Comparison of ENCODE assay signal across 26 mouse cellular contexts in genomic region chr5:124921410-124921809, GRCm38 (mm10). TPM values are rescaled to one million over a fixed set of nuclear protein-coding genes. Genes with fewer than 3 reads are reported as not detected.
DNase-seq lines count a peak whose midpoint lies in the region; ATAC-seq lines count a peak whose summit lies in the region.
"Had no signal": no experiment of that assay in that cellular context is flagged by ENCODE, and none has a peak within 500 bp of the region (broad histone marks: within the 10 kb centered on the region; RNA-seq: fewer than 3 reads in every experiment).

No protein-coding gene starts in this region.

- 0 out of 2 replicates have a peak, but pooled peaks cover 5% of the 10 kb centered on the region for H3K9me3 ChIP-seq in midbrain, embryonic 12.5 days
- H3K9me3 ChIP-seq in midbrain, embryonic 11.5 days (ENCODE audit: control insufficient read depth, low read length): no peaks in the 10 kb centered on the region
- H3K9me3 ChIP-seq: forebrain, embryonic 12.5 days had no signal

- H3K27ac ChIP-seq in midbrain, embryonic 12.5 days (replicated peaks): peak overlapping the region; percentile 93; the same call in 1 of the 2 replicates
- H3K27ac ChIP-seq in midbrain, embryonic 11.5 days (ENCODE audit: low read depth, low read length): no peak overlapping the region
- H3K27ac ChIP-seq: embryonic facial prominence, embryonic 13.5 days; embryonic facial prominence, embryonic 15.5 days had no signal

- H3K27me3 ChIP-seq in midbrain, embryonic 12.5 days: no peaks in the 10 kb centered on the region
- no peaks in the 10 kb centered on the region for H3K27me3 ChIP-seq in midbrain, embryonic 11.5 days (ENCODE audit: control insufficient read depth, insufficient read depth, low read length)
- H3K27me3 ChIP-seq: CH12.LX; embryonic facial prominence, embryonic 13.5 days; embryonic facial prominence, embryonic 15.5 days; forebrain, embryonic 12.5 days had no signal

- H3K4me1 ChIP-seq in midbrain, embryonic 12.5 days: peaks cover 24% of the 10 kb centered on the region
- H3K4me1 ChIP-seq in midbrain, embryonic 11.5 days (ENCODE audit: control insufficient read depth, insufficient read depth, low read length): peaks cover 12% of the 10 kb centered on the region

- ATAC-seq in midbrain, embryonic 12.5 days (ENCODE audit: low FRiP score, low read depth): no peak
- ATAC-seq in midbrain, embryonic 11.5 days (ENCODE audit: low FRiP score): no peak
- ATAC-seq: CD4-positive, CD25-positive, alpha-beta regulatory T cell, adult 4 months; forebrain, embryonic 16.5 days had no signal

- no peak overlapping the region for H3K4me3 ChIP-seq in midbrain, embryonic 12.5 days
- no peak overlapping the region for H3K4me3 ChIP-seq in midbrain, embryonic 11.5 days (ENCODE audit: low read depth, low read length)
- H3K4me3 ChIP-seq: embryonic facial prominence, embryonic 13.5 days; embryonic facial prominence, embryonic 15.5 days; erythroblast, embryonic 14.5 days; forebrain, embryonic 10.5 days; forebrain, embryonic 12.5 days had no signal

- H3K36me3 ChIP-seq in midbrain, embryonic 12.5 days: no peaks in the 10 kb centered on the region
- no peaks in the 10 kb centered on the region for H3K36me3 ChIP-seq in midbrain, embryonic 11.5 days (ENCODE audit: control insufficient read depth, insufficient read depth, low read length)
- H3K36me3 ChIP-seq: embryonic facial prominence, embryonic 13.5 days; embryonic facial prominence, embryonic 15.5 days; forebrain, embryonic 10.5 days; forebrain, embryonic 12.5 days; G1E had no signal

- DNase-seq in cerebellum, postnatal 10 days: peak; percentile 50 to 67
- no peak for DNase-seq in cerebellum, adult 8-10 months
- DNase-seq in midbrain, embryonic 11.5 days (ENCODE audit: low spot score, missing footprints): no peak
- peak; percentile 24 for DNase-seq in NIH3T3 (ENCODE audit: low read depth)
- DNase-seq in thymus, postnatal 10 days (ENCODE audit: low spot score in 2 of 2): no peak
- DNase-seq in heart, adult 8-10 months (ENCODE audit: low spot score): no peak
- DNase-seq: adrenal gland, adult 8-10 months; adrenal gland, postnatal 14 days; adrenal gland, postnatal 36 days; B cell, adult 2 months; cerebellum, adult 11 months; cerebellum, adult 18-20 months; cerebellum, adult 9-10 months; cerebellum, postnatal 36 days; embryo, embryonic 11 days had no signal

- no peak overlapping the region for H3K9ac ChIP-seq in midbrain, embryonic 12.5 days (replicated peaks)
- H3K9ac ChIP-seq in midbrain, embryonic 11.5 days (ENCODE audit: low read length): no peak overlapping the region
- H3K9ac ChIP-seq: embryonic facial prominence, embryonic 13.5 days; embryonic facial prominence, embryonic 15.5 days; forebrain, embryonic 12.5 days had no signal

- H3K4me2 ChIP-seq in midbrain, embryonic 12.5 days (replicated peaks): no peak overlapping the region
- no peak overlapping the region for H3K4me2 ChIP-seq in midbrain, embryonic 11.5 days
- H3K4me2 ChIP-seq: embryonic facial prominence, embryonic 13.5 days; embryonic facial prominence, embryonic 15.5 days; forebrain, embryonic 12.5 days had no signal

RNA-seq across cellular contexts. Expression of gene Zfp664, which starts 58.9 kb away (rescaled TPM):
- polyA plus RNA-seq in midbrain, embryonic 12.5 days (2016; fragmentation: Nextera tagmentation; extraction: Ambion mirVana): 171 and 173 TPM in 2 replicates
- polyA plus RNA-seq in midbrain, embryonic 11.5 days (2014; fragmentation: Nextera tagmentation; extraction: Ambion mirVana): 133 and 160 TPM in 2 replicates
- total RNA-seq in heart, adult 8-10 months (2022): 10 to 100 TPM; 31.1 to 38.4 (median 35.6) TPM

RNA-seq across cellular contexts. Expression of gene Ccdc92, which starts 59.2 kb away (rescaled TPM):
- polyA plus RNA-seq in midbrain, embryonic 12.5 days (2016; fragmentation: Nextera tagmentation; extraction: Ambion mirVana): 20.8 and 21.3 TPM in 2 replicates
- 11.9 and 13.9 TPM in 2 replicates for polyA plus RNA-seq in midbrain, embryonic 11.5 days (2014; fragmentation: Nextera tagmentation; extraction: Ambion mirVana)
- 1 to 10 TPM; 1.4 to 2.0 (median 1.6) TPM for total RNA-seq in heart, adult 8-10 months (2022)
- total RNA-seq: common myeloid progenitor, adult 5-6 weeks had no signal

Comparison
In these comparisons a context has a peak if more than half of its experiments do, and no peak if none do; other contexts are left out.
1. DNase-seq: peak in cerebellum, postnatal 10 days (2 of 2) and NIH3T3 (single experiment); none in cerebellum, adult 8-10 months (single experiment), midbrain, embryonic 11.5 days (single experiment), thymus, postnatal 10 days (0 of 2) and heart, adult 8-10 months (single experiment).